Mouse (Mus musculus) spleen, adult 2 months (tissue): Measurements from ENCODE around the gene Tmem50a.

Experiments used
- CTCF ChIP-seq: fragments of 200-500 bp; IDR thresholded peaks from 2 replicates; pipeline ENCODE4 v1.5.1; 2011; ENCODE audit warnings: mild to moderate bottlenecking, inconsistent platforms; ENCODE audit not compliant: insufficient read depth, insufficient read length, insufficient replicate concordance; ENCODE audit errors: extremely low read depth
- POLR2A ChIP-seq: fragments of 200-500 bp; IDR thresholded peaks from 2 replicates; pipeline ENCODE4 v1.6.1; 2011; ENCODE audit warnings: low read depth, low read length, inconsistent platforms

DNA sequence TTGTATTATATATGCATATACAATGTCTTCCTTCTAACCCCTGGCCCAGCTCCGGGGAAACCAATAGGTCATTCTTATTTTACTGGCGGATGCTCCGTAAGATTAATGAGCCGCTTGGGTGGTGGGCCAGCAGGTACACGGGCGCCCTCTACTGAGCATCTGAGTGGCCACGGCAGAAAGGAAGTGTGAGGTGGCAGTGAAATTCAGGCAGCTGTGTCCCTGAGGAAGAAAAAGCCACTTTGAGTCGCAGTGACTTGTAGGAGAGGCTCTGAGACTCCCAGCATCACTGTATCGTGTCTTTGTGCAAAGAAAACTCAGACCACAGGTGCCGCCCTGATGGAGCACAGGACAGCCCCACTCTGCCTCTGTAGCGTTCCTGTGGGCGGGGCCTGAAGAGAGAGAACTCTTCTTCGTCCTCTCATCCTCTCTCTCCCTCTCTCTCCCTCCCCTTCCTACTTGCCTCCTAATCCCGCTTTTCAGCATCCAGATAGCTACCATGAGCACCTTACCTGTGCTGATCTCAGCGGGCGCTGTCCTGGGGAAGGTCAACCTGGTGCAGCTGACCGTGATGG, 35.3 kb downstream of the Tmem50a start:
- TF ChIP-seq CTCF: peak; percentile 75; the same call in 1 of the 2 replicates
- TF ChIP-seq POLR2A: no peak
